Mouse (Mus musculus) adrenal gland, adult 8-10 months (tissue): ENCODE measurements around the gene Nav2. TPM values are rescaled to one million over a fixed set of nuclear protein-coding genes. Genes with fewer than 3 reads are reported as not detected.
A peak's percentile ranks its signal among the peaks of the same experiment; 100 is the strongest.

Source experiments
- DNase-seq: peaks from one replicate; pipeline ENCODE4 v3.0.0; 2022
- total RNA-seq, 4 experiments: library from RNA; stranded (reverse); gene quantifications; 2 replicates each; pipeline ENCODE4 v1.2.4; 2022

Nav2 gene
- total RNA-seq, 4 experiments from 2014 or later: 5.1 to 13.7 (median 9.1) TPM

- no peak for DNase-seq
These were observed 29.0 kb downstream of the Nav2 start for GRCm38 (mm10) chr7:48937562-48937961.

GRCm38 (mm10) chr7:48938190-48938589 is 29.7 kb downstream of the Nav2 start:
- DNase-seq: no peak

- no peak for DNase-seq
These were observed 40.0 kb downstream of the Nav2 start for GRCm38 (mm10) chr7:48948381-48949108.

GRCm38 (mm10) chr7:48954501-48954900 is 46.0 kb downstream of the Nav2 start:
- DNase-seq: no peak

- peak; percentile 43 for DNase-seq
These were observed 50.2 kb downstream of the Nav2 start for GRCm38 (mm10) chr7:48958528-48959315.

GRCm38 (mm10) chr7:48959316-48959661 is 50.8 kb downstream of the Nav2 start:
- no peak for DNase-seq

GRCm38 (mm10) chr7:48960152-48960551 is 51.6 kb downstream of the Nav2 start:
- DNase-seq: no peak

- DNase-seq: no peak
These were observed 53.0 kb downstream of the Nav2 start for GRCm38 (mm10) chr7:48961501-48961900.

- DNase-seq: no peak
These were observed 53.4 kb downstream of the Nav2 start for GRCm38 (mm10) chr7:48961935-48962334.

GRCm38 (mm10) chr7:48963112-48963511 is 54.6 kb downstream of the Nav2 start:
- no peak for DNase-seq

GRCm38 (mm10) chr7:48963554-48963953 is 55.0 kb downstream of the Nav2 start:
- no peak for DNase-seq

GRCm38 (mm10) chr7:48965796-48966512 is 57.4 kb downstream of the Nav2 start:
- no peak for DNase-seq

- DNase-seq: no peak
These were observed 72.5 kb downstream of the Nav2 start for GRCm38 (mm10) chr7:48981013-48981412.

- DNase-seq: no peak
These were observed 73.3 kb downstream of the Nav2 start for GRCm38 (mm10) chr7:48981814-48982213.

GRCm38 (mm10) chr7:48982573-48982972 is 74.1 kb downstream of the Nav2 start:
- no peak for DNase-seq

- no peak for DNase-seq
These were observed 83.5 kb downstream of the Nav2 start for GRCm38 (mm10) chr7:48991911-48992552.

GRCm38 (mm10) chr7:48995171-48995570 is 86.7 kb downstream of the Nav2 start:
- peak; percentile 19 for DNase-seq

- DNase-seq: no peak
These were observed 87.2 kb downstream of the Nav2 start for GRCm38 (mm10) chr7:48995701-48996100.

- no peak for DNase-seq
These were observed 88.3 kb downstream of the Nav2 start for GRCm38 (mm10) chr7:48996829-48997228.

GRCm38 (mm10) chr7:48998097-48998496 is 89.6 kb downstream of the Nav2 start:
- DNase-seq: no peak

- DNase-seq: no peak
These were observed 90.1 kb downstream of the Nav2 start for GRCm38 (mm10) chr7:48998595-48998994.

GRCm38 (mm10) chr7:49000816-49001215 is 92.3 kb downstream of the Nav2 start:
- DNase-seq: no peak

GRCm38 (mm10) chr7:49004402-49004801 is 95.9 kb downstream of the Nav2 start:
- DNase-seq: peak; percentile 10
